In the genomic region with DNA sequence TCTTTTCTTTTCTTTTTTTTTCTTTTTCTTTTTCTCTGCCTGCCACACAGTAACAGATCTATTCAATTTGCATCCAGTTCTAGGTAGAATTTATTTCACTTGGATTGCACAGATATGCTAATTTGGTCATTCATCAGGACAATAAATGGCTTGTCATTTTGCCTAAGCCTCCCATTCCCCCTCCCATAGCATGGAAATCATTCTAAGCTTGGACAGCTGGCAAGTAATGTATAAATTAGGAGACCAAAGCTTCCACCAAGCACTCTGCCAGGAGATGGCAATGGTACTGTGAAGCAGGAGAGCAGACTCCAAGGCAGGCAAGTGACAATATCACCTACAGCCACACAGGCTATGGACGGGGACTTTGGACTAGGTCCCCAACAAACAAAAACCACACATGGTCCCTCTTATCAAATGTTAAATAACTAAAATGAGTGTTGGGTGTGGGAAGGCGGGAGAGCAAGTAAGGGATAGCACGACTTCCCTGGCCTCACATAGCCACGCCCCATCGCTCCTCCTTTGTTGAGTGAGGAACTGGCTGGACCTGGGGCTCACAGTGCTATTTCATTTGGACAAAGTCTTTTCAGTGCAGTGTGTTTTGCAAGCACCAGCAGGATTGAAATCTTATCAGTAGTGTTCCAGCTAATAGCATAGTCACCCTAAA, we compare ENCODE assay signal across 17 mouse cellular contexts. TPM values are rescaled to one million over a fixed set of nuclear protein-coding genes. Genes with fewer than 3 reads are reported as not detected.
DNase-seq lines count a peak whose midpoint lies in the region; ATAC-seq lines count a peak whose summit lies in the region.
"Had no signal": no experiment of that assay in that cellular context is flagged by ENCODE, and none has a peak within 500 bp of the region (broad histone marks: within the 10 kb centered on the region; RNA-seq: fewer than 3 reads in every experiment).

No protein-coding gene starts in this region.

- H3K9ac ChIP-seq in forebrain, embryonic 11.5 days (ENCODE audit: low read length), result no peak overlapping the region
- no peak overlapping the region for H3K9ac ChIP-seq in hindbrain, embryonic 11.5 days (ENCODE audit: low read depth, low read length)
- no peak overlapping the region for H3K9ac ChIP-seq in neural tube, embryonic 14.5 days (replicated peaks; ENCODE audit: low read depth, low read length)
- H3K9ac ChIP-seq: embryonic facial prominence, embryonic 15.5 days; limb, embryonic 15.5 days had no signal

- H3K9me3 ChIP-seq in forebrain, embryonic 11.5 days (ENCODE audit: control insufficient read depth, low read length), result no peaks in the 10 kb centered on the region
- H3K9me3 ChIP-seq in hindbrain, embryonic 11.5 days (ENCODE audit: control insufficient read depth, low read length), result no peaks in the 10 kb centered on the region
- H3K9me3 ChIP-seq in neural tube, embryonic 14.5 days (ENCODE audit: control insufficient read depth, low read length), result no peaks in the 10 kb centered on the region
- H3K9me3 ChIP-seq: embryonic facial prominence, embryonic 15.5 days; limb, embryonic 15.5 days had no signal

- no peaks in the 10 kb centered on the region for H3K27me3 ChIP-seq in forebrain, embryonic 11.5 days (ENCODE audit: control insufficient read depth, insufficient read depth, low read length)
- H3K27me3 ChIP-seq in hindbrain, embryonic 11.5 days (ENCODE audit: control insufficient read depth, insufficient read depth, low read length), result no peaks in the 10 kb centered on the region
- no peaks in the 10 kb centered on the region for H3K27me3 ChIP-seq in neural tube, embryonic 14.5 days (ENCODE audit: control insufficient read depth, insufficient read depth, low read length)
- H3K27me3 ChIP-seq: embryonic facial prominence, embryonic 15.5 days; limb, embryonic 15.5 days had no signal

- peak overlapping the region; percentile 53 for H3K27ac ChIP-seq in forebrain, embryonic 11.5 days (ENCODE audit: low read depth, low read length)
- peak overlapping the region; percentile 37 for H3K27ac ChIP-seq in hindbrain, embryonic 11.5 days (ENCODE audit: low read depth, low read length)
- H3K27ac ChIP-seq in neural tube, embryonic 14.5 days (ENCODE audit: low read depth, low read length), result no peak overlapping the region
- H3K27ac ChIP-seq: embryonic facial prominence, embryonic 15.5 days; limb, embryonic 15.5 days had no signal

- DNase-seq in forebrain, embryonic 11.5 days (ENCODE audit: low spot score), result no peak
- peak; percentile 25 for DNase-seq in hindbrain, embryonic 11.5 days (ENCODE audit: low spot score)
- no peak for DNase-seq in urinary bladder, adult 2 months (ENCODE audit: low spot score)
- no peak for DNase-seq in heart, postnatal 10 days
- no peak for DNase-seq in urinary bladder, postnatal 10 days (ENCODE audit: low spot score)
- DNase-seq: cerebellum, postnatal 36 days; heart, adult 18-20 months; kidney, postnatal 10 days; lung, postnatal 10 days; right cerebral cortex, postnatal 4 days had no signal

- intact Hi-C loops in heart, postnatal 10 days (cut with DNase I), result no loop called here

- 68% methylated on average over 5 of the region's 5 CpGs for WGBS in forebrain, embryonic 11.5 days
- 75% methylated on average over 5 of the region's 5 CpGs for WGBS in hindbrain, embryonic 11.5 days
- 48% methylated on average over 5 of the region's 5 CpGs for WGBS in neural tube, embryonic 14.5 days

- no peak overlapping the region for H3K4me3 ChIP-seq in forebrain, embryonic 11.5 days (ENCODE audit: low read depth, low read length)
- no peak overlapping the region for H3K4me3 ChIP-seq in hindbrain, embryonic 11.5 days (ENCODE audit: low read depth, low read length)
- no peak overlapping the region for H3K4me3 ChIP-seq in neural tube, embryonic 14.5 days (ENCODE audit: low read depth, low read length)
- H3K4me3 ChIP-seq: embryonic facial prominence, embryonic 15.5 days; limb, embryonic 15.5 days had no signal

- no peaks in the 10 kb centered on the region for H3K36me3 ChIP-seq in forebrain, embryonic 11.5 days (ENCODE audit: control insufficient read depth, insufficient read depth, low read length)
- no peaks in the 10 kb centered on the region for H3K36me3 ChIP-seq in hindbrain, embryonic 11.5 days (ENCODE audit: control insufficient read depth, insufficient read depth, low read length)
- H3K36me3 ChIP-seq in neural tube, embryonic 14.5 days (ENCODE audit: control insufficient read depth, insufficient read depth, low read length), result no peaks in the 10 kb centered on the region
- H3K36me3 ChIP-seq: embryonic facial prominence, embryonic 15.5 days; limb, embryonic 15.5 days had no signal

- H3K4me1 ChIP-seq in forebrain, embryonic 11.5 days (replicated peaks; ENCODE audit: control insufficient read depth, insufficient read depth, low read length), result no peaks in the 10 kb centered on the region
- no peaks in the 10 kb centered on the region for H3K4me1 ChIP-seq in hindbrain, embryonic 11.5 days (replicated peaks; ENCODE audit: control insufficient read depth, insufficient read depth, low read length)
- no peaks in the 10 kb centered on the region for H3K4me1 ChIP-seq in neural tube, embryonic 14.5 days (ENCODE audit: control insufficient read depth, insufficient read depth, low read length)
- H3K4me1 ChIP-seq: embryonic facial prominence, embryonic 15.5 days; limb, embryonic 15.5 days had no signal

- peak; percentile 82 for ATAC-seq in forebrain, embryonic 11.5 days (replicated peaks; ENCODE audit: low FRiP score)
- peak; percentile 85 for ATAC-seq in hindbrain, embryonic 11.5 days (ENCODE audit: low FRiP score)
- ATAC-seq in megakaryocyte-erythroid progenitor cell, adult 5-6 weeks (replicated peaks; ENCODE audit: low FRiP score, low TSS enrichment, poor library complexity, severe bottlenecking), result 0 out of 2 replicates have a peak, but pooled peaks have one; percentile 41
- ATAC-seq in neural tube, embryonic 14.5 days (ENCODE audit: low read depth), result peak; percentile 63; the same call in 1 of the 2 replicates

- no peak overlapping the region for H3K4me2 ChIP-seq in forebrain, embryonic 11.5 days (ENCODE audit: low read depth, low read length, severe bottlenecking)
- no peak overlapping the region for H3K4me2 ChIP-seq in hindbrain, embryonic 11.5 days (replicated peaks; ENCODE audit: low read depth, low read length)
- no peak overlapping the region for H3K4me2 ChIP-seq in neural tube, embryonic 14.5 days (ENCODE audit: low read depth, low read length)
- H3K4me2 ChIP-seq: embryonic facial prominence, embryonic 15.5 days; limb, embryonic 15.5 days had no signal

RNA-seq across cellular contexts. Expression of a gene that starts 22.7 kb away (rescaled TPM):
- polyA plus RNA-seq in forebrain, embryonic 11.5 days (2014; fragmentation: Nextera tagmentation; extraction: Ambion mirVana), result not detected in 2 replicates
- polyA plus RNA-seq in hindbrain, embryonic 11.5 days (2014; fragmentation: Nextera tagmentation; extraction: Ambion mirVana), result not detected in 2 replicates
- not detected in 2 replicates for total RNA-seq in megakaryocyte-erythroid progenitor cell, adult 5-6 weeks (2014; fragmentation: Nextera tagmentation)
- total RNA-seq in megakaryocyte-erythroid progenitor cell, adult 5-6 weeks (2017), result not detected in 2 replicates
- polyA plus RNA-seq in neural tube, embryonic 14.5 days (2014; fragmentation: Nextera tagmentation; extraction: Ambion mirVana), result 0.25 TPM in 1 of 2 replicates, not detected in the other
- polyA plus RNA-seq in urinary bladder, adult 2 months (2012; rRNA removed), result 0.15 and 0.22 TPM in 2 replicates
- total RNA-seq in heart, postnatal 10 days (2021), result not detected
- total RNA-seq: heart, adult 18-20 months; hematopoietic stem cell, adult 5-6 weeks; left cerebral cortex, adult 18-20 months; neutrophil, adult 5-6 weeks had no signal
- polyA plus RNA-seq: embryonic facial prominence, embryonic 15.5 days had no signal
